Mouse (Mus musculus) neural tube, embryonic 11.5 days (tissue): ENCODE results near the gene Foxd1. TPM values are rescaled to one million over a fixed set of nuclear protein-coding genes. Genes with fewer than 3 reads are reported as not detected.

Experiments used
- ATAC-seq: fragments of 200-750 bp; cut with Nextera tagmentation; 2 replicates; pipeline ENCODE4 v1.8.0; 2017; ENCODE audit warnings: moderate number of reproducible peaks, mild to moderate bottlenecking, moderate TSS enrichment, moderate library complexity; ENCODE audit not compliant: insufficient read depth, low FRiP score, low TSS enrichment
- DNase-seq: peaks from one replicate; pipeline ENCODE4 v3.0.0-alpha.2; 2015; ENCODE audit warnings: low spot score
- H3K27ac ChIP-seq: fragments of 300-500 bp; sonication (generic); 2 replicates; pipeline ENCODE4 v1.5.1; 2014; ENCODE audit warnings: low read depth, mild to moderate bottlenecking, low read length
- H3K27me3 ChIP-seq: fragments of 300-500 bp; sonication (generic); 2 replicates; pipeline ENCODE4 v1.6.1; 2014; ENCODE audit warnings: mild to moderate bottlenecking, low read length, mixed read lengths; ENCODE audit not compliant: control insufficient read depth, insufficient read depth
- H3K36me3 ChIP-seq: fragments of 300-500 bp; sonication (generic); 2 replicates; pipeline ENCODE4 v1.6.1; 2014; ENCODE audit warnings: mild to moderate bottlenecking, low read length, moderate library complexity, mixed read lengths; ENCODE audit not compliant: control insufficient read depth, insufficient read depth
- H3K4me1 ChIP-seq: fragments of 300-500 bp; sonication (generic); 2 replicates; pipeline ENCODE4 v1.6.1; 2014; ENCODE audit warnings: low read length, mixed read lengths; ENCODE audit not compliant: control insufficient read depth, insufficient read depth
- H3K4me2 ChIP-seq: fragments of 300-500 bp; sonication (generic); 2 replicates; pipeline ENCODE4 v1.6.1; 2014; ENCODE audit warnings: low read depth, mild to moderate bottlenecking, moderate library complexity
- H3K4me3 ChIP-seq: fragments of 300-500 bp; sonication (generic); 2 replicates; pipeline ENCODE4 v1.5.1; 2014; ENCODE audit warnings: low read depth, low read length
- H3K9ac ChIP-seq: fragments of 300-500 bp; sonication (generic); 2 replicates; pipeline ENCODE4 v1.6.1; 2014; ENCODE audit warnings: mild to moderate bottlenecking, low read length
- H3K9me3 ChIP-seq: fragments of 300-500 bp; sonication (generic); 2 replicates; pipeline ENCODE4 v1.6.1; 2016; ENCODE audit warnings: low read length; ENCODE audit not compliant: control insufficient read depth
- WGBS: fragments of 180-500 bp; shearing (Covaris S2); extraction: QIAGEN DNeasy Blood & Tissue Kit; methylation state at CpG from one replicate; pipeline ENCODE4 v1.1.7; 2014; 5-methylcytosine and 5-hydroxymethylcytosine counted together
- polyA plus RNA-seq: library from polyadenylated mRNA; unstranded; fragments of >200 nt; fragmentation: Nextera tagmentation; extraction: Ambion mirVana; gene quantifications from 2 replicates; pipeline ENCODE4 v1.2.1, GENCODE M21; 2014

The Foxd1 gene
- polyA plus RNA-seq, 1 experiment from 2014 or later: 5.5 TPM

DNA sequence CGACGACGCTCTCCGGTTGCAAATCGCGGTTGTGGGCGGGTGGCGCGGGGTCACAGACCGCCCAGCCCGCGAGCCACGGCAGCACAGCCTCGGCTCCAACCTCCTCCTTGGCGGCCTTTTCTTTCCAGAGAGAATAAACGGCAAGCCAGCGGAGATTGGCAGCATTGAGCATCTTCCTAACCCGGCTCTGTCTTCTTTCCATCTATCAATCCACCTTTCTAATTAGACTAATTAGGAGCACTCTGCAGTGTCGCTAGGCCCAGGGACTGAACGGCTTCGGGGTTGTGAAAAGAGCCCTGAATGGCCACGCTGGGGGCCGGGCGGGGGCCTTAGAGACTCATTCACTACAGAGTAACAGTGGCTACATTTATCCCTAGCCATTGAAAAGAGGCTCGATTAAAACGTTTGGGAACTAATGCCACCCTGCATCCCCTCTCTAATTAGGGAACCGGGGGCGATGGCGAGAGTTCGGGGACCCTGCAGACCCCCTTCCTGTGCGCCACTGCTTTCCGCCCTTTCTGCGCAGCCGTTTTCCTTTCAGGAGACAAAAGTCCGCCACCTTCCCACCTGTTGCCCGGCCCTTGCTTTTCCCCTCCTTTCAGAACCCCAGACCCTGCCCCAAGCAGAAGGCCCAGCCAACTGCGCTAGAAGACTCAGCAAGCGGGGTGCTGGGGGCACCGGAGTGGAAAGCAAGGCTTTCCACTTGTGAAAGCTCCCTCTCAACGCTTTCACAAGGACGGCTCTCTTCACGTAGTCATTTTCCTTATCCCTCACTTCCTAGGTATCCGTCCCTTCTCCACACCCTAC, 12.6 kb downstream of the Foxd1 start:
- no peak overlapping the region for H3K27ac ChIP-seq
- peaks cover 85% of the 10 kb centered on the region for H3K27me3 ChIP-seq
- no peaks in the 10 kb centered on the region for H3K9me3 ChIP-seq
- DNase-seq (no peak), ATAC-seq (no peak)
- peaks cover 11% of the 10 kb centered on the region; the same call in 1 of the 2 replicates for H3K4me1 ChIP-seq
- H3K4me2 ChIP-seq: peak overlapping the region; percentile 45
- 1% methylated on average over 43 of the region's 43 CpGs for WGBS
- H3K9ac ChIP-seq: no peak overlapping the region
- H3K4me3 ChIP-seq: peak overlapping the region; percentile 23
- no peaks in the 10 kb centered on the region for H3K36me3 ChIP-seq

DNA sequence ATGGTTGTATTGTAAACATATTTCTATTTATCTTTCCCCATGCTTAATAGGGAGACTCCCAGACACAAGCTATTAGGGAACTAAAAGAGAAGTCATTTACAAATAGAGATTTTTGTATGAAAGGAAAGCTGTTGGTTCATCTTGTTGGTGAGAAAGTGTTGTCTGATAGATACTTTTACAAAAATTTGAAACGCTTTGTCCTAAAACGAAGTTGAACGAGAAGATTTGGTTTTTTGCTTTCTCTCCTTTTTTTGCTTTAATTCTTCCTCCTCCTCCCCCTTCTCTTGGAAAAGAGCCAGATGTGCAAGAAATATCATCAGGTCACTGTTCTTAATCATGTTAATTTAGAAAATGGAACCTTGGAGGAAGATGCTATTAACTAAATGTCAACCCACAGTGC, 13.6 kb downstream of the Foxd1 start:
- no peak overlapping the region for H3K4me2 ChIP-seq
- ATAC-seq (no peak), DNase-seq (no peak)
- H3K36me3 ChIP-seq: no peaks in the 10 kb centered on the region
- H3K9me3 ChIP-seq: no peaks in the 10 kb centered on the region
- no peak overlapping the region for H3K4me3 ChIP-seq
- H3K27me3 ChIP-seq: peaks cover 78% of the 10 kb centered on the region
- H3K4me1 ChIP-seq: peaks cover 11% of the 10 kb centered on the region; the same call in 1 of the 2 replicates
- H3K27ac ChIP-seq: no peak overlapping the region
- 15% methylated on average over 3 of the region's 3 CpGs for WGBS
- no peak overlapping the region for H3K9ac ChIP-seq

DNA sequence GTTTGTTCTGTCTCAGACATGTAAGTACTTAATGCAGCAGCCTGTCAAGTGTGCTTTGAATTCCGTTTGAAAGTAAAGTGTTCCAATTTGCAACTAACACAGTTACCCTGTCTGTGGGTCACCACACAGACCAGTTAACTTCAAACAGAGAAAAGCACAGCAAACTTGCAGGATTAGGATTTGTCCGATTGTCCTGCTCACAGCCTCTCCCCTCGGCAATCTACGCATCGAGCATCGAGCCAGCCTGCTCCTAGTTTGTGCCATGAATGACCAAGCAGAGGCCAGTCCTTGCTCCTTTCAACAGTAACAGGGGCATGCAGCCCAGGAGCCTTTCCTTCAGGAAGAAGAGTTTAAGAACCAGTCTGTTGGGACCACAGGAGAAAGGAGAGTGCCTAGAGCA, 15.0 kb downstream of the Foxd1 start:
- peaks cover 11% of the 10 kb centered on the region; the same call in 1 of the 2 replicates for H3K4me1 ChIP-seq
- H3K9me3 ChIP-seq: no peaks in the 10 kb centered on the region
- ATAC-seq: no peak
- H3K4me2 ChIP-seq: no peak overlapping the region
- no peak overlapping the region for H3K9ac ChIP-seq
- no peak overlapping the region for H3K27ac ChIP-seq
- no peak for DNase-seq
- peaks cover 66% of the 10 kb centered on the region for H3K27me3 ChIP-seq
- no peak overlapping the region for H3K4me3 ChIP-seq
- no peaks in the 10 kb centered on the region for H3K36me3 ChIP-seq
- WGBS: 9% methylated on average over 6 of the region's 6 CpGs

DNA sequence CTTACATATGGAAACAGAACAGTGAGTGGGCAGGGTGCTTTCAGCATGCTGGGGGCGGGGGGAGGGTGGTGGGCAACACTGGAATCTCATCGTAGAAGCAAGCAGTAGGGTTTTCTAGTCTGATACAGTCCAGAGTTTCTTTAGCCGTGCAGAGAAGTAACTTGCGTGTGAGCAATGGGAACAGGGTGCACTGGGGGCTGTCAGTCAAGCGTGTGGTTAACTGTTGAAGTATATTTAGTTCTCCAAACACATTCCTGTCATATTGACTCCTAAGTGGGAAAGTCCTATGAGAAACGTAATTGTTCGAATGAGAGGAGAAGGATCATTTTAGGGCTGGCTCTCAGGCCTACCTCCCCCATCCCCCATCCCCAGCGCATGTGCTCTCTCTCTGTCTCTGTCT, 20.5 kb downstream of the Foxd1 start:
- Histone ChIP-seq H3K4me1 (no peaks in the 10 kb centered on the region), H3K4me3 (no peak overlapping the region), H3K27me3 (peaks cover 13% of the 10 kb centered on the region), H3K27ac (no peak overlapping the region), H3K36me3 (no peaks in the 10 kb centered on the region), H3K4me2 (no peak overlapping the region), H3K9me3 (no peaks in the 10 kb centered on the region), H3K9ac (no peak overlapping the region)
- DNase-seq (no peak), ATAC-seq (no peak)
- WGBS: 64% methylated on average over 8 of the region's 8 CpGs

DNA sequence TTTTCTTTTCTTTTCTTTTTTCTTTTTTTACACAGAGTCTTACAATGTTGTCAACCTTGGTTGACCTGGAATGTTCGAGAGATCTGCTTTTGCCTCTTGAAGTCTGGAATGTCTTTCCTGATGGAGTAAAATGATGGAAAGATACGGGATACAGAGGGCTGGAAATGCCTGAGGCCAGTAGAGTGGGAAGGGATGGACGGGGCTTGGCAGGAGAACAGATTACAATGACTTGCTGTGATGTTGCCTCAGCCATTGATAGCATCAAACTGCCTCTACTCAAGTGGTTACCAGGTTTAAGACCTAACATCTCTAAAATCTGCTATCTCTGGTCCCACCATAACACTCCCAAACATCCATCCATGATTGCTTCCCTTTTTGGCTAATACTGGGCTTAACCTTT, 20.9 kb downstream of the Foxd1 start:
- Histone ChIP-seq H3K27ac (no peak overlapping the region), H3K36me3 (no peaks in the 10 kb centered on the region), H3K9me3 (no peaks in the 10 kb centered on the region), H3K4me2 (no peak overlapping the region), H3K4me1 (no peaks in the 10 kb centered on the region), H3K9ac (no peak overlapping the region), H3K4me3 (no peak overlapping the region), H3K27me3 (peaks cover 9% of the 10 kb centered on the region)
- DNase-seq (no peak), ATAC-seq (no peak)
- WGBS: 63% methylated on average over 3 of the region's 3 CpGs

DNA sequence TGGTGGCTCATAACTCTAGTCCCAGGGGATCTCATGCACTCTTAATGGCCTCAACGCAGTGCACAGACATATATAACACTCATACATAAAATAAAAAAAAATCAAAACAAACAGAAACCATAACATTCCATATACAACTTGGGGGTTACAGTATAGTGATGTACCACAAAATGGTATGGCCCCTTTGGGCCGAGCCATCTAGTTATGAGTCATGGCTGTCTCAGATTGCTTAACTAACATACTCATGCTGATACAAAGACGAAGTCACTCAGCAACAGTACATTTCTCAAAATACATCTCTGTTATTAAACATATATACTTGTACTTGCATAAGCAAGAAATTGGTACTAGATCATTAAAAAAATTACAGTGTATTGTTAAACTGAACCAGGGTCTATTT, 23.7 kb downstream of the Foxd1 start:
- Histone ChIP-seq H3K27ac (no peak overlapping the region), H3K9ac (no peak overlapping the region), H3K4me2 (no peak overlapping the region), H3K9me3 (no peaks in the 10 kb centered on the region), H3K4me1 (no peaks in the 10 kb centered on the region), H3K27me3 (0 out of 2 replicates have a peak, but pooled peaks cover 2% of the 10 kb centered on the region), H3K4me3 (no peak overlapping the region), H3K36me3 (no peaks in the 10 kb centered on the region)
- 93% methylated on average over 3 of the region's 3 CpGs for WGBS
- DNase-seq (no peak), ATAC-seq (no peak)

DNA sequence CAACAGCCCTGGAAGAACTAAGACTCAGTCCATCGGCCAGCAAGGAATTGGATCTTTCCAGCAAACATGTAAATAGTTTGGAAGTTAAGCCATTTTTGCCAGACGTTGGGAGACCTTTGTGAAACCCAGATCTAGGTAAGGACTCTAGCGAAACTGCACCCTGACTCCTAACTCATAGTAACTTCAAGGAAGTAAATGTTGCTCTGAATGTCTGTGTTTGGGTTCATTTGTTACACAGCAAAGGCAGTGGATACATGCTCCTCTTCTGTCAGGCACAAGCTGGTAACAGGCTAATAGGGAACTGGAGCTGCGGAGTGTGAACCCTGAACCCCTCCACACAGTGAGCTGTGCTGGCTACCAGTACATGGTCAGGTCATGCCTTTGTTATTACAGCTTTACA, 28.7 kb downstream of the Foxd1 start:
- Histone ChIP-seq H3K4me3 (no peak overlapping the region), H3K27ac (no peak overlapping the region), H3K36me3 (no peaks in the 10 kb centered on the region), H3K27me3 (no peaks in the 10 kb centered on the region), H3K9ac (no peak overlapping the region), H3K4me1 (no peaks in the 10 kb centered on the region), H3K4me2 (no peak overlapping the region), H3K9me3 (no peaks in the 10 kb centered on the region)
- ATAC-seq: no peak
- DNase-seq: no peak
- WGBS: 85% methylated on average over 4 of the region's 4 CpGs

DNA sequence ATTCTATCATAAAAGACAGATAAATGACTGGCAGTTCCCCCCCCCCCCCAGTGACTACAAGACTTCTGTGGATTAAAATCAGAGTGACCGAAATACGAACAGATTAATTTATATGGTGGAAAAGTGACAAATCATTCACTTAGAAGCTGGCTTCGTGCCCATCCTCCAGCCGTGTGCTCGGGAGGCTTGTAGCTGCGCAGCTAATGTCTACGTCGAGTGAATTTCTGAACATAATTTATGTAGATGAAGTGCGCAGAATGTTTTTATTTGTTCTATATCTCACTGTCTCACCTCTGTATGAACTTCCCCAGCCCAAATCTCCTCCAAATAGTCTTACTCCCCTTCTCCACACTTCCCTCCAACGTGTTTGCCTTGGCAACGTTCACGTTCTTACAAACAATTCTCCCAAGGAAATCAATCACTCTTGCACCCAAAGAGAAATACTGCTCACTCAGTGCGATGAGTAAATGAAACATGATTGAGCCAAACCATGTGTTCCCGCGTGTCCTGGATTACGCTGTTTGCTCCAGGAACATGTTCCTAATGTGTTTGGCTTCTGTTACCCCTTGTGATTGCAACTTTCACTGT, 30.0 kb downstream of the Foxd1 start:
- Histone ChIP-seq H3K4me1 (no peaks in the 10 kb centered on the region), H3K9me3 (no peaks in the 10 kb centered on the region), H3K4me3 (no peak overlapping the region), H3K36me3 (no peaks in the 10 kb centered on the region), H3K4me2 (no peak overlapping the region), H3K27me3 (peaks cover 3% of the 10 kb centered on the region), H3K27ac (no peak overlapping the region), H3K9ac (no peak overlapping the region)
- DNase-seq (no peak), ATAC-seq (no peak)
- 73% methylated on average over 16 of the region's 16 CpGs for WGBS

DNA sequence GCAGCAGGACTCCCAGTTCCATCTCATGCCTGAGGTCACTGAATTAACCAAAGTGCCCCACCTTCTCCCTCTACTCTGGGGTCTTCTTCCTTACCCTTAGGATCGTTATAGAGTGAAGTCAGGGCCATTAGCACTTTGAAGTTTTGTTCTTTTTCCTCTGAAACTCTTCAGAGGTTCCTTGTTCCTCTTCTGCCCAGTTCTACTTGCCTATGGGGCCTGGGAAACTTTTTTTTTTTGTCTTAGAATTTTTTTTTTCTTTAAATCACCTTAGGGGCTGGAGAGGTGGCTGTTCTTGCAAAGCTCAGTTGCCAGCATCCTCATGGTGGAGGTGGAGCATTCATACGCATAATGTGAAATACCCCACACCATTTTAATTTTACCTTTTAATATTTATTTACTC, 31.8 kb downstream of the Foxd1 start:
- no peaks in the 10 kb centered on the region for H3K36me3 ChIP-seq
- H3K27ac ChIP-seq: no peak overlapping the region
- H3K9ac ChIP-seq: no peak overlapping the region
- H3K4me1 ChIP-seq: no peaks in the 10 kb centered on the region
- ATAC-seq: no peak
- WGBS: 69% methylated on average over 2 of the region's 2 CpGs
- H3K4me2 ChIP-seq: no peak overlapping the region
- peaks cover 17% of the 10 kb centered on the region for H3K27me3 ChIP-seq
- H3K9me3 ChIP-seq: no peaks in the 10 kb centered on the region
- DNase-seq: no peak
- H3K4me3 ChIP-seq: no peak overlapping the region
